Mouse (Mus musculus): ENCODE data around the gene Clmp. TPM values are rescaled to one million over a fixed set of nuclear protein-coding genes. Genes with fewer than 3 reads are reported as not detected.
A peak's percentile ranks its signal among the peaks of the same experiment; 100 is the strongest.

Clmp gene
- polyA plus RNA-seq, 1 experiment, result 4.1 TPM

GRCm38 (mm10) chr9:40793581-40793980 lies 107.8 kb downstream of the Clmp start:
- H3K4me3 ChIP-seq (replicated peaks; ENCODE audit: control insufficient read depth, low read depth, low read length), result no peak overlapping the region
- TF ChIP-seq CTCF (IDR thresholded peaks at IDR 0.05; ENCODE audit: control insufficient read depth, insufficient read depth, low read length) (no peak), POLR2A (IDR thresholded peaks at IDR 0.05; ENCODE audit: borderline replicate concordance, control insufficient read depth, low read depth, low read length) (no peak)
- no peak overlapping the region for H3K27ac ChIP-seq (ENCODE audit: control insufficient read depth, insufficient read depth, low read depth, low read length, poor library complexity)
- H3K4me1 ChIP-seq (ENCODE audit: control insufficient read depth, insufficient read depth, low read length), result peaks cover 3% of the 10 kb centered on the region; the same call in 1 of the 2 replicates
- WGBS, result 91% methylated on average over 5 of the region's 5 CpGs

- Histone ChIP-seq H3K4me1 (ENCODE audit: control insufficient read depth, insufficient read depth, low read length) (peaks cover 3% of the 10 kb centered on the region; the same call in 1 of the 2 replicates), H3K4me3 (replicated peaks; ENCODE audit: control insufficient read depth, low read depth, low read length) (no peak overlapping the region), H3K27ac (ENCODE audit: control insufficient read depth, insufficient read depth, low read depth, low read length, poor library complexity) (no peak overlapping the region)
- TF ChIP-seq CTCF (IDR thresholded peaks at IDR 0.05; ENCODE audit: control insufficient read depth, insufficient read depth, low read length), result no peak
- TF ChIP-seq POLR2A (IDR thresholded peaks at IDR 0.05; ENCODE audit: borderline replicate concordance, control insufficient read depth, low read depth, low read length), result no peak
- WGBS, result 75% methylated on average over 5 of the region's 5 CpGs
Observed at GRCm38 (mm10) chr9:40794251-40794650, 108.5 kb downstream of the Clmp start.

GRCm38 (mm10) chr9:40794926-40795325 lies 109.2 kb downstream of the Clmp start:
- Histone ChIP-seq H3K4me1 (ENCODE audit: control insufficient read depth, insufficient read depth, low read length) (peaks cover 3% of the 10 kb centered on the region; the same call in 1 of the 2 replicates), H3K4me3 (replicated peaks; ENCODE audit: control insufficient read depth, low read depth, low read length) (no peak overlapping the region), H3K27ac (ENCODE audit: control insufficient read depth, insufficient read depth, low read depth, low read length, poor library complexity) (no peak overlapping the region)
- TF ChIP-seq POLR2A (IDR thresholded peaks at IDR 0.05; ENCODE audit: borderline replicate concordance, control insufficient read depth, low read depth, low read length) (no peak), CTCF (IDR thresholded peaks at IDR 0.05; ENCODE audit: control insufficient read depth, insufficient read depth, low read length) (no peak)
- WGBS, result 74% methylated on average over 5 of the region's 5 CpGs

- Histone ChIP-seq H3K27ac (ENCODE audit: control insufficient read depth, insufficient read depth, low read depth, low read length, poor library complexity) (no peak overlapping the region), H3K4me1 (ENCODE audit: control insufficient read depth, insufficient read depth, low read length) (peaks cover 3% of the 10 kb centered on the region; the same call in 1 of the 2 replicates), H3K4me3 (replicated peaks; ENCODE audit: control insufficient read depth, low read depth, low read length) (no peak overlapping the region)
- 73% methylated on average over 2 of the region's 2 CpGs for WGBS
- TF ChIP-seq POLR2A (IDR thresholded peaks at IDR 0.05; ENCODE audit: borderline replicate concordance, control insufficient read depth, low read depth, low read length), result no peak
- TF ChIP-seq CTCF (IDR thresholded peaks at IDR 0.05; ENCODE audit: control insufficient read depth, insufficient read depth, low read length), result no peak
Observed at GRCm38 (mm10) chr9:40795562-40795961, 109.8 kb downstream of the Clmp start.

- 72% methylated on average over 4 of the region's 4 CpGs for WGBS
- no peak for TF ChIP-seq POLR2A (IDR thresholded peaks at IDR 0.05; ENCODE audit: borderline replicate concordance, control insufficient read depth, low read depth, low read length)
- TF ChIP-seq CTCF (IDR thresholded peaks at IDR 0.05; ENCODE audit: control insufficient read depth, insufficient read depth, low read length), result no peak
Observed at GRCm38 (mm10) chr9:40796054-40796453, 110.3 kb downstream of the Clmp start.

GRCm38 (mm10) chr9:40798247-40798960 lies 112.6 kb downstream of the Clmp start:
- Histone ChIP-seq H3K4me1 (ENCODE audit: control insufficient read depth, insufficient read depth, low read length) (peaks cover 3% of the 10 kb centered on the region; the same call in 1 of the 2 replicates), H3K4me3 (replicated peaks; ENCODE audit: control insufficient read depth, low read depth, low read length) (no peak overlapping the region), H3K27ac (ENCODE audit: control insufficient read depth, insufficient read depth, low read depth, low read length, poor library complexity) (no peak overlapping the region)
- TF ChIP-seq POLR2A (IDR thresholded peaks at IDR 0.05; ENCODE audit: borderline replicate concordance, control insufficient read depth, low read depth, low read length) (no peak), CTCF (IDR thresholded peaks at IDR 0.05; ENCODE audit: control insufficient read depth, insufficient read depth, low read length) (no peak)
- 52% methylated on average over 9 of the region's 9 CpGs for WGBS

More at GRCm38 (mm10) chr9:40796054-40796453, 110.3 kb downstream of the Clmp start:
- Histone ChIP-seq H3K4me1 (ENCODE audit: control insufficient read depth, insufficient read depth, low read length) (peaks cover 3% of the 10 kb centered on the region; the same call in 1 of the 2 replicates), H3K4me3 (replicated peaks; ENCODE audit: control insufficient read depth, low read depth, low read length) (no peak overlapping the region), H3K27ac (ENCODE audit: control insufficient read depth, insufficient read depth, low read depth, low read length, poor library complexity) (no peak overlapping the region)

- TF ChIP-seq CTCF (IDR thresholded peaks at IDR 0.05; ENCODE audit: control insufficient read depth, insufficient read depth, low read length) (no peak), POLR2A (IDR thresholded peaks at IDR 0.05; ENCODE audit: borderline replicate concordance, control insufficient read depth, low read depth, low read length) (no peak)
- 68% methylated on average over 3 of the region's 3 CpGs for WGBS
Observed at GRCm38 (mm10) chr9:40799112-40799511, 113.3 kb downstream of the Clmp start.

GRCm38 (mm10) chr9:40799837-40800501 lies 114.2 kb downstream of the Clmp start:
- Histone ChIP-seq H3K4me3 (replicated peaks; ENCODE audit: control insufficient read depth, low read depth, low read length) (peak overlapping the region; percentile 76), H3K4me1 (ENCODE audit: control insufficient read depth, insufficient read depth, low read length) (peaks cover 3% of the 10 kb centered on the region; the same call in 1 of the 2 replicates), H3K27ac (ENCODE audit: control insufficient read depth, insufficient read depth, low read depth, low read length, poor library complexity) (peak overlapping the region; percentile 97)
- WGBS, result under 1% methylated on average over 30 of the region's 30 CpGs
- TF ChIP-seq CTCF (IDR thresholded peaks at IDR 0.05; ENCODE audit: control insufficient read depth, insufficient read depth, low read length) (no peak), POLR2A (IDR thresholded peaks at IDR 0.05; ENCODE audit: borderline replicate concordance, control insufficient read depth, low read depth, low read length) (peak; percentile 85)

More at GRCm38 (mm10) chr9:40799112-40799511, 113.3 kb downstream of the Clmp start:
- H3K4me3 ChIP-seq (replicated peaks; ENCODE audit: control insufficient read depth, low read depth, low read length), result no peak overlapping the region
- H3K27ac ChIP-seq (ENCODE audit: control insufficient read depth, insufficient read depth, low read depth, low read length, poor library complexity), result peak overlapping the region; percentile 67
- H3K4me1 ChIP-seq (ENCODE audit: control insufficient read depth, insufficient read depth, low read length), result peaks cover 3% of the 10 kb centered on the region; the same call in 1 of the 2 replicates
